Mouse (Mus musculus) embryonic stem cell, embryonic (primary cell): ENCODE measurements around the gene Kcnip4.

Experiments
- CTCF ChIA-PET, 4 experiments: fragments of 300-600 bp in 2 of 4; fragments of 350-600 bp in 2 of 4; sonication (Branson Sonifier 250); formaldehyde crosslinking; loops; one replicate each; lab custom pipeline; 2022; ENCODE audit warnings: inconsistent platforms in 2 of 4; lab: Charles Lee
- POLR2A ChIA-PET, 4 experiments: fragments of 300-600 bp in 2 of 4; fragments of 350-600 bp in 2 of 4; sonication (Branson Sonifier 250); formaldehyde crosslinking; loops; one replicate each; lab custom pipeline; 2022; ENCODE audit warnings: antibody characterized with exemption in 4 of 4, inconsistent platforms in 1 of 4; lab: Charles Lee

The Kcnip4 gene

DNA sequence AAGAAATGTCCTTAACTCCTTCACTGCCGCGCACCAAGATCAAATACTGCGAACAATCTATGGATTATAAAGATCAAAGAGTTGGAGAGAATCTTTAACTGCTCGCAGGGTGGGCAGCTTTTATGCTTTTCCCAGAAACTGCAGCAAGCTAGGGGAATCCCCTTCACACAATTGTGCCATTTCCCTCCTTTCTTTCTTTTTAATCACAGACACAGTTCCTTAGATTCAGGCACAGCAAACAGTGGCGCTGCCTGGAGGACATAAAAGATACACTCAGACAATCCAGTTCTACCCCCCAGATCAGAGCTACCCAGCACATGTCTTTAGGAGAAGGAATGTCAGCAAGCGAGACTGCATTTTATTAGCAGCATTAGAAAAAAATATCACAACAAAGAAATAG lies 239.9 kb downstream of the Kcnip4 start:
- ChIA-PET CTCF (interaction anchor here in 1 of 4 experiments (1.0 kb wide), 1 partner anchor 66 kb away, joined by 3 read pairs; no protein-coding TSS in a partner anchor), POLR2A (no interaction called here)

DNA sequence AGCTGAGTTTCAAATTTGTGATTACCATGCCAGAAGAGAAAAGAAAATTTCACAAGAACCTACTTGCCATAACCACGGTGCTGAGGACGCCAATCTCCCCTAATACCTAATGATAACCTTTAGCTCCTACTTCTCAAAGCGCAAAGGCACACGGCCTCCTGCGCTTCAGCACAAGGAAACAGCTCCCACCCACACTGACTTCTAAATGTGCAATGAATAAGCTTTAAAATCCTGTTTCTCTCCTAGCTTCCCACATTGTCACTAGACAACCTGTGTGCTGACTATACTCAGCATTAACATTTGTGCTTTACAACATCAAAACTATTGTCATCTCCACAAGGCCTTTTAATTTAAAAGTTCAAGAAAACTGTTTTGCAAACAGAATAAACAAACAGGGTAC lies 241.3 kb downstream of the Kcnip4 start:
- ChIA-PET CTCF (interaction anchor here in 1 of 4 experiments (0.6 kb wide), 1 partner anchor 374 kb away, joined by 3 read pairs; no protein-coding TSS in a partner anchor), POLR2A (no interaction called here)

- CTCF ChIA-PET = no interaction called here
- POLR2A ChIA-PET = no interaction called here
Measured at GRCm38 (mm10) chr5:49271864-49272263, 252.8 kb downstream of the Kcnip4 start.

GRCm38 (mm10) chr5:49268807-49269206 lies 255.9 kb downstream of the Kcnip4 start:
- ChIA-PET CTCF (no interaction called here), POLR2A (no interaction called here)

DNA sequence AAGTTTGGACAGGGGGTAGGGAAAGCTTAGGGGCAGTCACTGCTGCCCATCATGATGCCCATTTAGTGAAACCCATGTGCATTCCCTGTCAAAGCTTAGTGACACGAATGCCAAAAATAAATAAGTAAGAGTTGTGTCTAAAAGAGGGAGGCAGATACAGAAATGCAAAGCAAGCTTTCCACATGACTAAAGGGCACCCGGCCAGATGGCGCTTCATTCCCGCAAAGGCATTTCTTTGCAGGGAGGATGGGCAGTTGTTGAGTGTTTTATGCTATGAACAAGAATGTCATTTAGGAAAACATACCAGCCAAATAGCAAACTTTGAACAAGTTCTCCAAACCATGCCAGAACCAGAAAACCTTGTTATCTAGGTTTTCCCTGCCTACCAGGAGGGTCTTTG lies 265.4 kb downstream of the Kcnip4 start:
- CTCF ChIA-PET = no interaction called here
- POLR2A ChIA-PET = no interaction called here

DNA sequence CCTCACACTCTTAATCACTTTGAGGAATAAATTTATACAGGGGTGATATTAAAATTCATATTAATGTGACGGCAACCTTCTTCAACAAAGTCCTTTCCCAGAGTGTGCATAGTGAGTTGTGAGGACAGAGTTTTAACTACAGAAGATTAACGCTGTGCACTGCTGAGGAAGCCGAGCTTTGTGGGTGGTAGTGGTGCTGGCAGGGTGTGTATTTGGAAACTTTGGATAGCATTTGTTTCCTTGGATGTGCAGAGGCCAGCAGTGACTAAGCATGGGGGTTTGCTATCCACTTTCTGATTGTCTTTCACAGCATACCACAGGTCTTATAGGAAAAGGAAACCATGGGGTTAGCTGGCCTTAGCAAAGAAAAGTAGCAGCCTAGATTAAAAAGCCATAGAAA lies 267.9 kb downstream of the Kcnip4 start:
- POLR2A ChIA-PET = no interaction called here
- CTCF ChIA-PET = no interaction called here

- CTCF ChIA-PET = no interaction called here
- POLR2A ChIA-PET = interaction anchor here in 1 of 4 experiments (0.6 kb wide), 1 partner anchor 740 kb away, joined by 3 read pairs; no protein-coding TSS in a partner anchor
Measured at GRCm38 (mm10) chr5:49255983-49256382, 268.7 kb downstream of the Kcnip4 start.

- POLR2A ChIA-PET = no interaction called here
Measured at GRCm38 (mm10) chr5:49247081-49247480, 277.6 kb downstream of the Kcnip4 start.

GRCm38 (mm10) chr5:49244414-49244813 lies 280.3 kb downstream of the Kcnip4 start:
- POLR2A ChIA-PET = interaction anchor here in 1 of 4 experiments (0.5 kb wide), 1 partner anchor 1193 kb away, joined by 3 read pairs; no protein-coding TSS in a partner anchor

More at GRCm38 (mm10) chr5:49247081-49247480, 277.6 kb downstream of the Kcnip4 start:
- CTCF ChIA-PET = no interaction called here

DNA sequence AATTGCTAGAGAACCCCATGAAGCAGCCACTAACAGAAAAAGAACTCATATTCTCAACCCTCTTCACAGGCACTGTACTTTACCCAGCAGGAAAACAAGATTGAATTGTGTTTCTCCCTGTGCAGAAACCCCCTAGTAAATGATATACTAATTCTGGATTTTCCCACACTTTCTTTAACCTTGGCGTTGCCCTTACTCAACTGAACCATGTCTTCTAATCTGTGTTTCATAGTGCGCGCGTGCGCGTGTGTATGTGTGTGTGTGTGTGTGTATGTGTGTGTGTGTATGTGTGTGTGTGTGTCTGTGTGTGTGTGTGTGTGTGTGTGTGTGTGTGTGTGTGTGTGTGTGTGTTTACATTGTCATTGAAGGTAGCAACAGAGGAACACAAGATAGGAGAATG lies 283.0 kb downstream of the Kcnip4 start:
- CTCF ChIA-PET = no interaction called here
- POLR2A ChIA-PET = no interaction called here

More at GRCm38 (mm10) chr5:49244414-49244813, 280.3 kb downstream of the Kcnip4 start:
- CTCF ChIA-PET = no interaction called here

DNA sequence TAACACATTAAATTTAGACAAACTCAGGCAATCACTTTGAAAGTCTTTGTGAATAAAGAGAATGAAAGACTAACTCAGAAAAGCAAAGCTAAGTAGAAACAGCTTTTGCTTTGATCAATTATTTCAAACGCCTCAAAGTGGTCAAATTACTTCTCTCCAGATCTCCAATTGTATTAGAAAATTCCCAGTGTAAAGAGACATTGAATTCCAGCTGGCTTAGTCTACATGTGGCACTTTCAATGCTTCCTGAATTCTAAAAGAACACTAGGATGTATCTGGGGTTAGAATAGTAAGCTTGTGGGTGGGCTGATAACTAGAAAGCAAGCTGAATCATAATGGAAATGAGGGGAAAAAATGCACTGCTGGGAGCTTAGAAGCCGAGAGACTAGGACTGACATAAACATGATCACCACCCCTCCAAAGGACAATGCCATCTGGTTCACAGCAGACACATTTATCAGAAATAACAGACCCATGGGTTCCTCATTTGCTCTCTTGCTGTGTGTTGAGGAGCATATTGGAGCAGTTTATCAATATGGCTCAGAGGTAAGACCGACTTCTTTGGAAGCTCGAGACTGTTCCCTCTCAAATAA lies 323.4 kb downstream of the Kcnip4 start:
- ChIA-PET CTCF (no interaction called here), POLR2A (no interaction called here)

- POLR2A ChIA-PET = no interaction called here
- CTCF ChIA-PET = no interaction called here
Measured at GRCm38 (mm10) chr5:49188236-49188635, 336.5 kb downstream of the Kcnip4 start.

DNA sequence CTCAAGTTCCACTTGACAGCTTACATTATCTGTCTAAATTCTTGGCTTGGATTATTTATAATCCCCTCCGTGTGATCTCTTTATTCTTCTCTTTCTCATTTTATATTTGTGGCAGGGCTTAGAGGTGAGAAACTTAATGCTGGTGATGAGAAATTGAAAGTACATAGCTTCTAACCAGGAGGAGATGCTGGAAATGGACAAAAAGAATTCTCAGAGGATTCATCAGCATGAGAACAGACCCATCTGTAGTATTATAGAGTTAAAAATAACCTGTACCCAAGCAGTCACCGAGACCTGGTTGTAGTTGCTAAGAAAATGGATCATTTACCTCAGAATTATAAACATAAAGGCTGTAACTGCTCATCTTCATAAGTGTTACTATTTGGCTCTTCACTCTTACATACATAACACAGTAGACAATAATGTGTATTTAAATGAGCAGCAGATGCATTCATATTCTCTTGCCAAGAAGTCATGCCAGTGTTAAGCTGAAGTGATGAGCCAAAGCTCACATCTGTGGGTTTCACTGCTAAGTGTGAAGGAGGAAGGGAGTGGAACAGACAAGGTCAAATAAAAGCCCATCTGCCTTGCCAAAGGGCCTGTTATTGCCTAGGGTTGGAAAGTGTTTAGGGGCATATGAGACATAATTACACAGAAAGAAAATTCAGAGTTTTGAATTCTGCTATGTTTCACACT lies 374.4 kb downstream of the Kcnip4 start:
- POLR2A ChIA-PET = no interaction called here
- CTCF ChIA-PET = no interaction called here

GRCm38 (mm10) chr5:49149684-49150083 lies 375.0 kb downstream of the Kcnip4 start:
- POLR2A ChIA-PET = no interaction called here
- CTCF ChIA-PET = no interaction called here

DNA sequence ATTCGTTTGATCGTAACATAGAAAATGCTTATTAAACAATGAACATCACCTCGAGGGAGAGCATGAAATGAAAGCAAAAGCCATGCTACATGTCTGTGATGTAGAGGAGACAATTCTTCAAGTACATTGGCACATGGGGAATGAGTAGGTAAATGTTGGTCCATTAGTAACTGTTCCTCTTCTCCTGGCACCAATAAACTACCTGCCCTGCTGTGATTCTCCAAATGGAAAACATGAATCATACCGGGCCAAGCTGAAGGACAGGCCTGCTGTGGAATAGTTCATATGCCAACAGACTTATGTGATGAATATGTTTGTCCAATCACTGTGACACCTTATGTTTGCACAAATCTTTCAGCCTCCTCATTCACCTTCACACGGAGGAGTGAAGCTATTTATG lies 429.3 kb downstream of the Kcnip4 start:
- POLR2A ChIA-PET = no interaction called here
- CTCF ChIA-PET = no interaction called here

DNA sequence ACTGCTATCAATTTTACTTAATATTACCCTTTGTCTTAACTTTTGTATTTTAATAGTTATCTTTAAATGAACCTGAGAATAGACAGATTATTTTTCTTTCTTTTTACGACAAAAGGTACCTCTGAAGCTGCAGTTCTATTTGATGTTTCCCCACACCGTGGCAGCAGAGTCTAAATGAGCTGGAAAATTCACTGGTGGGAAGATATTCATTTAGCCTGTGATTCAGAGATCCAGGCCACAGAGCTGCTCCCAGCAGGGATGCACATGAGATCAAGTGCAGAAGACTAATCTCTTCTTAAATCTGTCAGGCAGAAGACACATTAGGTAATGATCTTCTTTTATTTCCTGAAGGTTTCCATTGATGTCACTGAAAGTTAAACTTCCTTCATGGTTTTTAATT lies 429.8 kb downstream of the Kcnip4 start:
- CTCF ChIA-PET = no interaction called here
- POLR2A ChIA-PET = no interaction called here

- ChIA-PET POLR2A (no interaction called here), CTCF (no interaction called here)
Measured at GRCm38 (mm10) chr5:49094306-49094705, 430.4 kb downstream of the Kcnip4 start.

GRCm38 (mm10) chr5:49090122-49090680 lies 434.5 kb downstream of the Kcnip4 start:
- ChIA-PET POLR2A (interaction anchor here in 2 of 4 experiments (0.6 to 0.9 kb wide), 2 partner anchors 45 to 93 kb away, joined by 3 to 6 read pairs; no protein-coding TSS in a partner anchor), CTCF (interaction anchor here (0.7 to 1.8 kb wide), 5 partner anchors 8 to 261 kb away, joined by 3 to 7 read pairs (median 4); no protein-coding TSS in a partner anchor)

DNA sequence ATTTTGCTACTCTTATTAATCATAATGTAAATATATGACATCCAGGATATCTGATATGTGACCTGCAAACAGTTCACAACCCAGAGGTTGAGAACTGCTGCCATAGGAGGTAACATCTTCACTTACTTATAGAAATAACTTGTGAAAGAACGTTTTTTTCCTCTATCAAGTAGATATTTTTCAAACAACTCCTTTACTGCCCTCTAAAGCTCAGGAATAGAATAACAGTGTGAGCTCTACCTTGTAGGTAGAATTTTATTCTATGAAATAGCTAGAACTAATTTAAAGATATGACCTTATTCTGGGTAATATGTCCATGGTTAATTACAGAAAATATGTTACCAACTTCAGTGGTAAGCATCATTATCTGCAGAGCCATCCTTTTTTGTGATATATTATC lies 459.1 kb downstream of the Kcnip4 start:
- POLR2A ChIA-PET = no interaction called here
- CTCF ChIA-PET = no interaction called here

DNA sequence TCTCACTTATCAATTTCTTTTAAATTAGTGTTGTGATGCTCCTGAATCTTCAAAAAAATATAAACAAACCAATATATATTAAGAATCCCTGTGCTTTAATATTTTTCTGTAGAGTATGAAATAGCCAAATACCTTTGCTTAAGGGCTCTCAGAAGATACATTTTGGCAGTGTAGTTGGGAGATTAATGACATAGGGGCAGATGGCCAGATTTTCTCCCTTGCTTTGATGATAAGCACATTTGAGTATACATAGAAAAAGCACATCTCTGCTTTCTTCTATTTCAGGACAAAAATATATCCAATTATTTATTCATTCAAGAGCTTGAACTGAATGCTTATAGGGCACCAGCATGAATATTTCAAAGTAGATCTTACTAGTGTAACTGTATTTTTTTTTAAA lies 465.8 kb downstream of the Kcnip4 start:
- POLR2A ChIA-PET = no interaction called here
- CTCF ChIA-PET = no interaction called here
